Mouse (Mus musculus): ENCODE measurements around the gene Camk2b.

Camk2b gene

GRCm38 (mm10) chr11:6050066-6050560 is 16.0 kb downstream of the Camk2b start:
- no peak for DNase-seq (ENCODE audit: extremely low spot score)

GRCm38 (mm10) chr11:6048208-6048607 is 18.0 kb downstream of the Camk2b start:
- DNase-seq (ENCODE audit: extremely low spot score) = no peak

DNA sequence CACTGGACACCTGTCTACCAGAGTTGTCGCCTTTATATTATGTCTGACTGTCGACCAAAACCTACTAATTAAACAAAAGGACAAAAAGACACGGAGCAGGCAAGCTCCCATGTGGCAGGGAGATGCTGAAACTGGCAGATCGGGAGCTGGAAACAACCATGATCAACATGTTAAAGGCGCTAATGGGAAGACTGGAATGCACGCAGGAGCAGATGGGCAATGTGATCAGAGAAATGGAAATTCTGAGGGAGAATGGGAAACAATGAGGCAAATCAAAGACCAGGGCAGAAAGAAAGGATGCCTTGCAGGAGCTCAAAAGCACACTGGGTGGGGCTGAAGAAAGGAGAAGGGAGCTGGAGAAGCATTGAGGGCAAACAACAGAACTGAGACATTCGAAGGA is 27.2 kb downstream of the Camk2b start:
- DNase-seq (ENCODE audit: extremely low spot score) = no peak

DNA sequence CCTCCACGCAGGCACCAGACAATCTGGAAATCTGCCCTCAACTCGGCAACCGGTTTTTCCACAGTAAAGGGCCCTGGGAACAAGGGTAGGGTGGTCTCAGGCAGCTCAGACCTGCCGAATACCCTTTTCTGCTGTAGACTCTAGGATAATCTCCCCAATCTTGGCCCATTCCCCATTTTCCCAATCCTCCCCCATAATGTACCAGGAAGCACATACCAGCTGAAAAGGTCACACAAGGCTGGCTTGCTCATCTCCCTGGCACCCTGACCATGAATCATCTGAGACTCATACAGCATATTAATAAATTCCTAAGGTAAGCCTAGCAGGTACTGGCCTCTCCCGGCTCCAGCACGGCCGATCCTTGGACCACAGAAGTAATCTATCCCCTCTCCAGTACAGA is 28.5 kb downstream of the Camk2b start:
- no peak for DNase-seq (ENCODE audit: extremely low spot score)

GRCm38 (mm10) chr11:6037198-6037597 is 29.0 kb downstream of the Camk2b start:
- DNase-seq (ENCODE audit: extremely low spot score) = no peak

GRCm38 (mm10) chr11:6036477-6036876 is 29.7 kb downstream of the Camk2b start:
- no peak for DNase-seq (ENCODE audit: extremely low spot score)

GRCm38 (mm10) chr11:6035521-6035920 is 30.6 kb downstream of the Camk2b start:
- DNase-seq (ENCODE audit: extremely low spot score) = no peak

DNA sequence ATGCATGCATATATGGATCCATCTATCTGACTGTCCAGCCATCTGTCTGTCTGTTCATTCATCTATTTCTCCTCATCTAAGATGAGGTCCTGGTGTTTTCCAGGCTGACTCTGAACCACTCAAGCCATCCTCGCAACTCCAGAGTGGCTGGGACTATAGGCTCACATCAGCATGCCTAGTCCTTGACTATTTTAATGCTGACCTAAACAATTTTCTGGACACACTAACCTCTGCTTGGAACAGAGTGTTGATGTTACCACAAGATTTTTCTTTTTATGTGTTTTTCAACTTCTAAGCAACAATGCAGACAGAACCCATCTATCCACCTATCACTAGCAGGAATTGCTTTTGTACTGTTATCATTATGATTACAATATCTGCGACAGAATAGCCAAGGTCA is 31.4 kb downstream of the Camk2b start:
- no peak for DNase-seq (ENCODE audit: extremely low spot score)

DNA sequence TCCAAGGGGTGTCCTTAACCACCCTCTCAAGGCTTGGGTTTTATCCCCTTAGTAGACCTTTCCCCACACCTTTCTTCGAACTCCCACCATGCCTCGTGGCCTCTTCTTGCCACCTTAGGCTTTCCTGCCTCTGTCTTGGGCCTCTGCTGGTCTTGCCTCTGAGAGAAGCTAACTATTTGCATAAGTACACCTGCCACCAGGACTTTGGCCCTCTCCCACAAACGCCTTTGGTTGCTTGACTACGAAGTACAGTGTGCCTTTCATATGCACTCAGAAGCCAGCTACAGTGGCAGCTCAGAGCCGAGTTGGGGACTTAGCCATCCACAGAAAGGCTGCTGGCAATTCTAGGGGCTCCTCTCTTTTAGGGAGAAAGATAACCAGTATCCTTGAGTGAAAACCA is 32.4 kb downstream of the Camk2b start:
- no peak for DNase-seq (ENCODE audit: extremely low spot score)

GRCm38 (mm10) chr11:6033147-6033546 is 33.0 kb downstream of the Camk2b start:
- DNase-seq (ENCODE audit: extremely low spot score) = no peak

GRCm38 (mm10) chr11:6030650-6031049 is 35.5 kb downstream of the Camk2b start:
- DNase-seq (ENCODE audit: extremely low spot score) = no peak

GRCm38 (mm10) chr11:6029790-6030189 is 36.4 kb downstream of the Camk2b start:
- no peak for DNase-seq (ENCODE audit: extremely low spot score)

DNA sequence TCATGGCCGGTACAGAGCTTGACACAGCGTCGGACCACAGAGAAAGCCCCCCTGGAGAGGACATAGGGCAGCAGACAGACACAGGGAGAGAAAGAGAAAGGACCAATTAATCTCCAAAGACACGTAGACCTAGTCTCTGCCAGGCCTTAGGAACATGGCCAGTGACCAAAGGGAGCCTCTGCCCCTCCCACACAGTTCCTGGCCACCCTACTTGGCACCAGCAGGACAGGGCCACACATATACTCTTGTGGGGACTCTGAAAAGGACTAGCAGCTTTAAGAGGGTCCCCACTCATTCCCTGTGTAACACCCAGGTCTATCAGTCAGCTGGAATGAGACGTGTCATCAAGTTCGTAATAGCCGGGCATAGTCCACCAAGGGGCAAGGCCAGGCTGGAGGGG is 37.3 kb downstream of the Camk2b start:
- no peak for DNase-seq (ENCODE audit: extremely low spot score)

DNA sequence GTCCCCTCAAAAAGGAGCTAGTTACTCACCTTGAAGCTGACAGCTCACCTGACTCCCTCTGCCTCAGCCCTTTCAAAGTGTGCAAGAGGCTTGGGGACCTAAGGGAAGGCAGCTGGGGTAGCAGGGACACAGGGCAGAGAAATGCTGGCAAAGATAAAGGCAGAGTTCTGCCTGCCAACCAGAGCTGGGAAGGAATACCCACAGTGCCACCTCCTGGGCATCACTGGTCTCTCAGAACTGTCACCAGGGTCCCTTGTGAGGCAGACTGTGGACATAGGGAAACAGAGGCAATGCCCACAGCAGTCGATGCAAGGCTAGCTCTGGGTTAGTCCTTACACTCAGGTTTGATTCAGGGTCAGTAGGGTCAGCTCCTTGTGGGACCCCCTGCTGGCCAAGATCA is 39.8 kb downstream of the Camk2b start:
- DNase-seq (ENCODE audit: extremely low spot score) = no peak

- no peak for DNase-seq (ENCODE audit: extremely low spot score)
Measured at GRCm38 (mm10) chr11:6024923-6025652, 41.1 kb downstream of the Camk2b start.

GRCm38 (mm10) chr11:6020897-6021839 is 45.0 kb downstream of the Camk2b start:
- no peak for DNase-seq (ENCODE audit: extremely low spot score)

DNA sequence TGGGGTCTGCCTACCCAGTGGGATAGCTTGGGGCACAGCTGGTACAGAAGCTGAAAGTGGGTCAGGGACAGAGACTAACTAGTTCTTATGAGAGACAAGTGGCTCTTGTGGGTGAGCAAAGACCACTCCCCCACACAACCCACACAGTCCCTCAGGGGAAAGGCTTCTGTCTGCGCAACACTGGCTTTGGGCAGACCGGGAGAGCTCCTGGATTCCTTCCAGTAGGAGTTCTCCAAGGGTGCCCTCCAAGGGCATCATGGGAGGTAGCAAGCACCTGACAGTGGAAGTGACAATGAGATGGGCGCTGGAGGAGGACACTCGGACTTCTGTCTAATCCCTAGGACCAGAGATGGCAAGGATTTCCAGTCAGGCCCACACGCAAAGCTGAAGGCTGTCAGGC is 45.8 kb downstream of the Camk2b start:
- DNase-seq (ENCODE audit: extremely low spot score) = no peak

GRCm38 (mm10) chr11:6018218-6019010 is 47.7 kb downstream of the Camk2b start:
- no peak for DNase-seq (ENCODE audit: extremely low spot score)

DNA sequence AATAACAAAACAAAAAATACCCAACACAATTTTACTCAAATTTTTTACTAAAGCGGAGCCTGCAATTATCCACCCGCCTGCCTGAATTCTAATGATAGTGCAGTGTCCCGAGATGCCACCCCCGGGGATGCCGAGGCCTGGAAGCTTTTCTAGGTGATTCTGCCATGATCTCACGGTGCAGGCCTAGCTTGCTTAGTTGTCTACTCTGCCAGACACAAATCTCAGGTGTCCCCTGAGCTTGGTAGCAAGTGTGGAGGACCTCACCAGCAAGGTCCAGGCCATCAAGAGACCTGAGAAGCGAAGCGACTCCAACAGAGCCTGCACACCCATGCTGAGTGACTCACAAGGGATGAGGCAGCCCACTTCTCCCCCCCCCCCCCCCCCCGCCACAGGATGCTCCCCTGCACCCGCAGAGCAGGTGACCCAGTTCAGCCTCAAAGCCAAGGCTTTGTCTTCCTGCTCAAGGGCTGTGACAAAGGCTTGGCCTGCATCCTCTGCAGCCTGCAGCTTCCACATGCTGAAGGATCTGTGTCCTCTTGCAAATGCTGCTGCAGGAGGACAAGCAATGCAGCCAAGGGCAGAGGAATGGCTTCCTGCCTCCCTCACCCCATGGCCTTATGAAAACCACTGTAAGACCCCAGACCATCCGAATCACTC is 48.5 kb downstream of the Camk2b start:
- no peak for DNase-seq (ENCODE audit: extremely low spot score)

DNA sequence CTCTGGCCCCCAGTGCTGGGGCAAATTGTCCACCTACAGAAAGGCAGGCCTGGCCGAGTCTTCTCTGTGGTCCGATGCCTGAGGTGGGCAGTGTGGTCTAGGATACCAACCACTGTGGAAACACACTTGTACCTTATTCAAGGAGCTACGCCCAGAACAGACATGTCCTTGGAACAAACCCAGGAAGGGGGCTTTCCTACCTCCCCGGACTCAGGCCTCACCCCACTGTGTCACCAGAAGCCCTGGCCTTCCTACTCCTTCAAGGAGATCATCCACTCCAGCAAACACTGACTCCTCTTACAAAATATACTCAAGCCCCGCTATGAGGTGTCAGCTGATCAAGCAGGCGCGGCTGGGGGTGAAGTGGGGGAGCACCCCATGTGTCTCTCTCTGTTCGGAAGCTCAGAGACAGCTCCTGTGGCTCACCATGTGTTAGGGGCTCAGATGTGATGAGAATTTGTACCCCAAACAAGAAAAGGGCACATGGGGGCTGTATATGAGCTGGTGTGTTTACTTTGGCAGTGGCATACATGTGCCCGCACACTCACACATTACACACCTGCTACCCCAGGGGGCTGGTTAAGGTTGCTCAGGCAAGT is 49.3 kb downstream of the Camk2b start:
- no peak for DNase-seq (ENCODE audit: extremely low spot score)

GRCm38 (mm10) chr11:6016368-6016767 is 49.8 kb downstream of the Camk2b start:
- no peak for DNase-seq (ENCODE audit: extremely low spot score)

Measured in embryo, embryonic 9.5 days (tissue).